Mouse (Mus musculus) induced T-regulatory cell, adult 2 months (primary cell): ENCODE measurements around the gene Gm29276.
"Not testable (repeated sequence)": the region's sequence is repeated elsewhere in the genome, so short reads cannot be mapped to it uniquely, and the experiment has no call there.

Source experiments
- DNase-seq: peaks from one replicate; pipeline ENCODE4 v3.0.0-alpha.2; 2012; ENCODE audit warnings: low read depth

The Gm29276 gene

DNA sequence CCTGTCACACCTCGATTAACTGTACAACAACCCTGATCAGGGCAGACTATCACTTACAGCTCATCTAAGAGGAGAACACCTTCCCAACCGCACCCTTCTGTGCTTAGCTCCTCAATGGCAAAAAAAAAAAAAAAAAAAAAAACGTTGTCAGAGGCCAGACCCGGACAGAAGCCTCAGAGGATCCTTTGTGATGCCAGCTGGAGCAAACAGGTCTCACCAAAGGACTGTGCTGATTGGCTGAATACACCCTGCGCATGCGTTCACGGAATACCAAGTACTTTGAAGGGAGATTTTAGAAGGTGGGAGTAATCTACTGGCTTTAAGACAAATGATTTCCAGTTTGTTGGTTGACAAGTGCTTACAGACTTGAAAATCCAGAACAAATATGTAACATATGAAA is at the start of gene Gm29276:
Gene Gm29276, minus strand, starts transcription at position 101 of the 400 bp plus-strand sequence.
- not testable (repeated sequence) for DNase-seq
